Mouse (Mus musculus): Measurements from ENCODE around the gene Nipal4.

Gene Nipal4

DNA sequence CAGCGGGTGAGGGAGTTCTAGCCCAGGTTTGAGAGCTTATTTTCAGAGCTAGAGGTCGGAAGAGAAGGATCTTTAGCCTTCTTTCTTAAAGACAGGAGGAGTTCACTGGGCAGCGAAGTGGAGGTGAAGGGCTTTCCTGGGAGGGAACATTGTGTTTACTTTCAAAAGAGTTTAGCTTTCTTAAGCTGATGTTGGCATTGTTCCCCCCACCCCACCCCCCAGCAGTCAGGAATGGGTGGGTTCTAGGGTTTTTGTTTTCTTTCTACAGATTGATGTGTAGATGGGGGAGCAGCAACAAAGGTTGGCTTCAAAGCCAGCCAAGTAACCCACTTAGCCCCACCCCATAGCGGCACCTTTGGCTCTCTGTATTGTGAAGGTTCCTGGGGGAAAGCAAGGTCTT is 51.3 kb downstream of the Nipal4 start:
- DNase-seq = no peak

DNA sequence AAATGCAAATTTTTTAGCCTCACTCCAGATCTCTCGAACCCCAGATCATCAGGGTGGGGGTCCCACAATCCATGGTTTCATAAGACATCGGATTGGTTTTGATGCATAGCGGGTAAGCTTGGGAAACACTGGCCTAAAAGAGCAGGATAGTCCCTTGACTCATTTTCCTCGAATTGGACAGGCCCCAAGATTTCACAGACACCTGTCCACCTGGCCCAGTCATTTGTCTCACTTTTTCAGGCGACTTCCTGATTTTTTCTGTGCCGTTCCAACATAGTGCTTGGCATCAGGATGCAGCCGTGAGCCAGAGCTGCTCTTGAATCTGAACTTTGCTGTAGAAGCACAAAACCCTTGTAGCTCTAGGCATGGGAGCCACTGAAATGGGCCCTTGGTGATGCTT is 52.1 kb downstream of the Nipal4 start:
- DNase-seq = peak; percentile 33 to 49

- no peak for DNase-seq
These were observed 53.1 kb downstream of the Nipal4 start for GRCm38 (mm10) chr11:46113211-46113610.

DNA sequence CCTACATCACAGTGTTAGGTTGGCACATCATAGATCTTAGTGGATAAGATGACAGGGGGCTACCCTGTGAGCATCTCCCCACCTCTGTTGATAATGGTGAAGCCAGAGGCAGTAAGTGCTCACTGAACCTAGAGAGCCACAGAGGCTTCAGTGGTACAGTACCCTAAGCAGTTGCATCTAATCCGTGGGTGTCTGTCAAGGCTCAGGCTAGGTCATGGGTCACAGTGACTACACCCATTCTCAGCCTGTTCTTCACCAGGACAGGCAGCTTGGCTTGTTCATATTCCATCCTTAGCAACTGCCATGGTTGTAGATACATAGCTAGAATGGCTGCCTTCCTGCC is 55.4 kb downstream of the Nipal4 start:
- DNase-seq = no peak

- DNase-seq = peak in 1 of 2 experiments; percentile 37
These were observed 56.0 kb downstream of the Nipal4 start for GRCm38 (mm10) chr11:46110156-46110944.

DNA sequence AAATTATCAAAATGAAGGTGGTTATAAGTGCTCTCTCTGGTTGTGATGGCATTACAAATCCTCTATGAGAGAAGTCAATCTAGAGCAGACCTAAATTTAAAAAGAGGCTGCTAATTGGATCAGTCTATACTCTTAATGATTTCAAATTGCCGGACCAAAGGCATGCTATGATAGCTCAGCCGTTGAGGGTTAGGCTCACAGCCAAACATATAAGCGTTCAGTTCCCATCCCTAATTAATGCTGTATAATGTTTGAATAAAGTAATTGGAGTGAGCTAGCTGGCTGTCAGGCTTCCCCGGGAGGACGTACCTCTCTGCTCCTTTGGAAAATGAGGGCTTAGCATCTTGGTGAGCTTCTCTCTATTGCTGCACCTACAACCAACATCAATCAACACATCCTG is 57.1 kb downstream of the Nipal4 start:
- no peak for DNase-seq

GRCm38 (mm10) chr11:46107046-46107445 is 59.3 kb downstream of the Nipal4 start:
- no peak for DNase-seq

DNA sequence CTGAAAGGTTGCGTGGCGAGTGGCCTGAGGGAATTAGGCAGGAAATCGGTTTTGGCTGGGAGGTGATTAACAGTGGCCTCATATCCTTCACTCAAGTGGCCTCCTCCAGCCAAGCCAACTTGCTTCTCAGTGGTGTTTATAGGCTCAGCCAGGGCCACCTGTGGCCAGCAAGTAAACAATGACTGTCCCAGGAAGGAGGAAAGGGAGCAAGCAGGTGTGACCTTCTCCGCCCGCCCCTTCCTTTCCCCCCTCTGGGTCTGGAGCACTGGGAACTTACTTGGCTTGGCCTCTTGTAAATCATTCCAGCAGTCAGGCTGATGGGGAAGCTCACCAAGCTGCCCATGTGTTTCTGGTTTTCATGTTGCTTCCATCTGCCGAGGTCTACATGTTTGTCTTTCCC is 64.2 kb downstream of the Nipal4 start:
- peak; percentile 59 to 63 for DNase-seq
